Mouse (Mus musculus) thymus, adult 2 months (tissue): ENCODE data around the gene Slc39a13.
A peak's percentile ranks its signal among the peaks of the same experiment; 100 is the strongest.

ENCODE experiments used
- CTCF ChIP-seq: fragments of 200-500 bp; IDR thresholded peaks from 2 replicates; pipeline ENCODE4 v1.5.1; 2012; ENCODE audit warnings: mild to moderate bottlenecking, control low read depth, low read length, moderate library complexity, borderline replicate concordance; ENCODE audit not compliant: control insufficient read depth, poor library complexity, insufficient read depth; ENCODE audit errors: extremely low read depth
- POLR2A ChIP-seq: fragments of 200-500 bp; IDR thresholded peaks from 2 replicates; pipeline ENCODE4 v1.6.1; 2012; ENCODE audit warnings: mild to moderate bottlenecking, low read length, control low read depth, moderate library complexity; ENCODE audit not compliant: control insufficient read depth, poor library complexity, insufficient read depth; ENCODE audit errors: extremely low read depth

DNA sequence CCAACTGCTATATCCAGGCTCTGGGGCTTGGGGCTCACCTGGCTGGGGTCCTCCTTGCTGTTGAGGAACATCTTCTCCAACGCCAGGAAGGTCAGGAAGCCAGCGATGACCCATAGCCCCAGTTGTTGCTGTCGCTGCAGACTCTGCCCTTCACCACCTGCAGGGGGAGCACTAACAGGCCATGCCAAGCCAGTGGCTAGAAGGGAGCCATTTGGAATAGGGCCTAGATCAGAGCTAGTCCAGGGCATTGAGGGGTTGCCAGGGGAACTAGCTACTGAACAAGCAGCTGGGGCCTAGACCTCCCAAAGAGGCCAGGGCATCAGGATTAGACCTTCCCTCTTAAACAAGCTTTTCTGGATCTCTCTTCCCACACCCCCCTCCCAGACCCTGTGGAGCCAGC is 4.7 kb downstream of the Slc39a13 start:
- TF ChIP-seq CTCF (peak; percentile 81), POLR2A (no peak)
